Mouse (Mus musculus) embryonic facial prominence, embryonic 10.5 days (tissue): ENCODE results near the gene Myo9b. TPM values are rescaled to one million over a fixed set of nuclear protein-coding genes. Genes with fewer than 3 reads are reported as not detected.
"Not testable (repeated sequence)": the region's sequence is repeated elsewhere in the genome, so short reads cannot be mapped to it uniquely, and the experiment has no call there.

Experiments used
- DNase-seq: peaks from one replicate; pipeline ENCODE4 v3.0.0-alpha.2; 2017; ENCODE audit warnings: low spot score
- H3K27ac ChIP-seq: fragments of 300-500 bp; sonication (generic); replicated peaks from 2 replicates; pipeline ENCODE4 v1.5.1; 2016; ENCODE audit warnings: mild to moderate bottlenecking
- H3K27me3 ChIP-seq: fragments of 300-500 bp; sonication (generic); replicated peaks from 2 replicates; pipeline ENCODE4 v1.6.1; 2016; ENCODE audit warnings: low read depth, mild to moderate bottlenecking; ENCODE audit not compliant: poor library complexity, severe bottlenecking
- H3K36me3 ChIP-seq: fragments of 300-500 bp; sonication (generic); replicated peaks from 2 replicates; pipeline ENCODE4 v1.6.1; 2016; ENCODE audit warnings: mild to moderate bottlenecking, moderate library complexity
- H3K4me1 ChIP-seq: fragments of 300-500 bp; sonication (generic); 2 replicates; pipeline ENCODE4 v1.6.1; 2016
- H3K4me3 ChIP-seq: fragments of 300-500 bp; sonication (generic); 2 replicates; pipeline ENCODE4 v1.5.1; 2016; ENCODE audit warnings: mild to moderate bottlenecking, moderate library complexity
- H3K9me3 ChIP-seq: fragments of 300-500 bp; sonication (generic); 2 replicates; pipeline ENCODE4 v1.6.1; 2016; ENCODE audit warnings: mild to moderate bottlenecking
- WGBS: fragments of 180-500 bp; shearing (Covaris S2); methylation state at CpG from one replicate; pipeline ENCODE4 v1.1.7; 2016; 5-methylcytosine and 5-hydroxymethylcytosine counted together
- polyA plus RNA-seq: library from polyadenylated mRNA; unstranded; fragments of >200 nt; fragmentation: Nextera tagmentation; extraction: Ambion mirVana; gene quantifications from 2 replicates; pipeline ENCODE4 v1.2.1, GENCODE M21; 2016

The Myo9b gene
- polyA plus RNA-seq, 1 experiment from 2014 or later: 27.9 TPM

DNA sequence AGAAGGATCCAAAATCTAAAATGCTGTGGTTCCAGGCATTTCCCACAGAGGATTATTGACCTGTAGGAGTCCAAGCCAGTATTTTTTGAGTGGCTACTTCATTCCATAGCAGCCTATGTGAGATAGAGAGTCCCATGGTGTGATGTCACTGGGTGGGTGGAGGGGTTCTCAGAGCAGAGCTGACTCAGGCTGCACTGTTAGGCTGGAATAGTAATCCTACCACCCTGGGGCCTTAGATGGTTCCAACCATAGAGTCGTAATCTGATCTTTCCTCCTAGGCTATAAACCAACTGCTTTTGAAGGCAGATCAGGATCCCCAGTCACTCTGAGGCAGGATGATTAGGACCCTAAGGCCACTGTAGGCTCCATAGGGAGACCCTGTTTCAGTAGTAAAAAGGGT lies 6.9 kb downstream of the Myo9b start:
- 81% methylated on average over 1 of the region's 1 CpGs for WGBS
- H3K36me3 ChIP-seq, DNase-seq, H3K9me3 ChIP-seq, H3K4me1 ChIP-seq, H3K4me3 ChIP-seq, H3K27ac ChIP-seq, H3K27me3 ChIP-seq: not testable (repeated sequence)

DNA sequence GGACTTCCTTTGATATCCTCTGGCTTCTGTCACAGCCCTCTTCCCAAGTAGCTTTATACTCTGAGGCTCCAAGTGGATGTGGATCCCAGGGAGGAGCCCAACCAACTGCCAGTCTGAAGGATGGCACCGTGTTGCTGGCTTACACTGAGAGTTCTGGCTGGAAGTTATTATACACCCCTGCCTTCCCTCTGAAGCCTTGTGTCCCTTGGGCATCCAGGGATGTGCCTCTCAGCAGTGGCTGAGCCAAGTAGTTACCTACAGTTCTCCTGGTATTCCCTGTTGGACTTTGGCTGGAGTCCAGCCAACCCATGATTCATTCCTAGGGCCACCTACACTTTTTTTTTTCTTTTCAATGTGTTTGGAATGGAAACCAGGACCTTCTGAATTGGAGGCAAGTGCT lies 9.2 kb downstream of the Myo9b start:
- DNase-seq, H3K27me3 ChIP-seq, H3K9me3 ChIP-seq, H3K27ac ChIP-seq, H3K4me3 ChIP-seq, H3K36me3 ChIP-seq, H3K4me1 ChIP-seq: not testable (repeated sequence)
- WGBS: 85% methylated on average over 1 of the region's 1 CpGs

DNA sequence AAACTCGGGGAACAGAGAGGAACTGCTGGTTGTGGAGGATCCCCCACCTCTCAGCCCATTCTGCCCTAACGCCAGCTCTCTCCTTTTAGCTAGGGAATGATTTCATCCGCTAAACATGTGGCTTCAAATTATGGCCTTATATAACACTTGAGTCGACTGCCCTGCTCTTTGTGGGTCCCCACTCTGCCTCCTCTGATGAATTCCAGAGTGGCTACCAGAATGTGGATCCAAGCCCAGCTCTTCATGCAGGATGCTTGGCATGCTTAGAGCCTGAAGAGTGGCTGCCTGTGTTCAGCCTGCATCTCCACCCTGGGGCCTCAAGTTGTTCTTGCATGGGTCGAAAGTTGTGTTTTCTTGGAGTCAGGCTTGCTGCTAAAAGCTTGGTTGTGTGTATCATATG lies 10.1 kb downstream of the Myo9b start:
- H3K27ac ChIP-seq: no peak overlapping the region
- H3K36me3 ChIP-seq: peaks cover 4% of the 10 kb centered on the region
- no peaks in the 10 kb centered on the region for H3K9me3 ChIP-seq
- H3K4me1 ChIP-seq: no peaks in the 10 kb centered on the region
- H3K27me3 ChIP-seq: no peaks in the 10 kb centered on the region
- DNase-seq: no peak
- 81% methylated on average over 5 of the region's 5 CpGs for WGBS
- H3K4me3 ChIP-seq: no peak overlapping the region

GRCm38 (mm10) chr8:71286223-71286622 lies 13.7 kb downstream of the Myo9b start:
- not testable (repeated sequence) for H3K27ac ChIP-seq, H3K9me3 ChIP-seq, H3K27me3 ChIP-seq, H3K4me3 ChIP-seq, H3K4me1 ChIP-seq, DNase-seq
- H3K36me3 ChIP-seq: peaks cover 32% of the 10 kb centered on the region
- 92% methylated on average over 2 of the region's 2 CpGs for WGBS

GRCm38 (mm10) chr8:71288441-71288949 lies 16.0 kb downstream of the Myo9b start:
- H3K27me3 ChIP-seq: no peaks in the 10 kb centered on the region
- H3K4me1 ChIP-seq: no peaks in the 10 kb centered on the region
- WGBS: 60% methylated on average over 3 of the region's 3 CpGs
- no peaks in the 10 kb centered on the region for H3K9me3 ChIP-seq
- peaks cover 52% of the 10 kb centered on the region for H3K36me3 ChIP-seq
- no peak overlapping the region for H3K27ac ChIP-seq
- H3K4me3 ChIP-seq: no peak overlapping the region
- DNase-seq: no peak

GRCm38 (mm10) chr8:71289098-71289497 lies 16.6 kb downstream of the Myo9b start:
- H3K9me3 ChIP-seq: no peaks in the 10 kb centered on the region
- WGBS: 90% methylated on average over 7 of the region's 7 CpGs
- no peak overlapping the region for H3K27ac ChIP-seq
- no peak for DNase-seq
- no peaks in the 10 kb centered on the region for H3K4me1 ChIP-seq
- peaks cover 57% of the 10 kb centered on the region for H3K36me3 ChIP-seq
- no peaks in the 10 kb centered on the region for H3K27me3 ChIP-seq
- H3K4me3 ChIP-seq: no peak overlapping the region

GRCm38 (mm10) chr8:71290211-71290610 lies 17.7 kb downstream of the Myo9b start:
- Histone ChIP-seq H3K27ac (no peak overlapping the region), H3K36me3 (peaks cover 68% of the 10 kb centered on the region), H3K27me3 (no peaks in the 10 kb centered on the region), H3K4me3 (no peak overlapping the region), H3K4me1 (no peaks in the 10 kb centered on the region), H3K9me3 (no peaks in the 10 kb centered on the region)
- DNase-seq: no peak
- 94% methylated on average over 21 of the region's 21 CpGs for WGBS

DNA sequence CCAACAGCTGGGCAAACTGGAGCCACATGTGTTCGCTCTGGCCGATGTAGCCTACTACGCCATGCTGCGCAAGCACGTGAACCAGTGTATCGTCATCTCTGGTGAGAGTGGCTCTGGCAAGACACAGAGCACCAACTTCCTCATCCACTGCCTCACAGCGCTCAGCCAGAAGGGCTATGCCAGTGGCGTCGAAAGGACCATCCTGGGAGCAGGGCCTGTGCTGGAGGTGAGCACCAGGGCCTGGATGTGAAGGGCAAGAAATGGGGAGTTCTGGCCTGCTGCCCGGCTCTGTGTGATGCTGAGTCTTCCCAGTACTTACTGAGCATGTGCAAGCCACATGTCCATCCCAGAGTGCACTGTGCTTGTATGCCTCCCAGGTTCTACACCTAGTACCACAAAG lies 18.4 kb downstream of the Myo9b start:
- Histone ChIP-seq H3K9me3 (no peaks in the 10 kb centered on the region), H3K4me3 (no peak overlapping the region), H3K27me3 (no peaks in the 10 kb centered on the region), H3K27ac (no peak overlapping the region), H3K36me3 (peaks cover 72% of the 10 kb centered on the region), H3K4me1 (no peaks in the 10 kb centered on the region)
- 97% methylated on average over 10 of the region's 10 CpGs for WGBS
- DNase-seq: no peak

- H3K9me3 ChIP-seq: no peaks in the 10 kb centered on the region
- no peak overlapping the region for H3K27ac ChIP-seq
- WGBS: 95% methylated on average over 6 of the region's 6 CpGs
- no peak overlapping the region for H3K4me3 ChIP-seq
- no peaks in the 10 kb centered on the region for H3K27me3 ChIP-seq
- no peaks in the 10 kb centered on the region for H3K4me1 ChIP-seq
- DNase-seq: no peak
- H3K36me3 ChIP-seq: peaks cover 76% of the 10 kb centered on the region
Measured at GRCm38 (mm10) chr8:71291351-71291750, 18.8 kb downstream of the Myo9b start.

GRCm38 (mm10) chr8:71293930-71294329 lies 21.4 kb downstream of the Myo9b start:
- not testable (repeated sequence) for DNase-seq, H3K27me3 ChIP-seq, H3K27ac ChIP-seq, H3K4me1 ChIP-seq, H3K9me3 ChIP-seq, H3K4me3 ChIP-seq
- peaks cover 91% of the 10 kb centered on the region for H3K36me3 ChIP-seq
- WGBS: 87% methylated on average over 3 of the region's 3 CpGs

- Histone ChIP-seq H3K27ac (no peak overlapping the region), H3K27me3 (no peaks in the 10 kb centered on the region), H3K4me3 (no peak overlapping the region), H3K9me3 (no peaks in the 10 kb centered on the region), H3K4me1 (no peaks in the 10 kb centered on the region), H3K36me3 (peaks cover 77% of the 10 kb centered on the region)
- whole genome bisulfite sequencing: 92% methylated on average over 2 of the region's 2 CpGs
- DNase-seq: no peak
Measured at GRCm38 (mm10) chr8:71296188-71296621, 23.7 kb downstream of the Myo9b start.

GRCm38 (mm10) chr8:71296784-71297183 lies 24.3 kb downstream of the Myo9b start:
- WGBS: 93% methylated on average over 2 of the region's 2 CpGs
- H3K36me3 ChIP-seq: peaks cover 74% of the 10 kb centered on the region
- no peak overlapping the region for H3K27ac ChIP-seq
- H3K27me3 ChIP-seq: no peaks in the 10 kb centered on the region
- no peaks in the 10 kb centered on the region for H3K9me3 ChIP-seq
- H3K4me3 ChIP-seq: no peak overlapping the region
- no peaks in the 10 kb centered on the region for H3K4me1 ChIP-seq
- no peak for DNase-seq

DNA sequence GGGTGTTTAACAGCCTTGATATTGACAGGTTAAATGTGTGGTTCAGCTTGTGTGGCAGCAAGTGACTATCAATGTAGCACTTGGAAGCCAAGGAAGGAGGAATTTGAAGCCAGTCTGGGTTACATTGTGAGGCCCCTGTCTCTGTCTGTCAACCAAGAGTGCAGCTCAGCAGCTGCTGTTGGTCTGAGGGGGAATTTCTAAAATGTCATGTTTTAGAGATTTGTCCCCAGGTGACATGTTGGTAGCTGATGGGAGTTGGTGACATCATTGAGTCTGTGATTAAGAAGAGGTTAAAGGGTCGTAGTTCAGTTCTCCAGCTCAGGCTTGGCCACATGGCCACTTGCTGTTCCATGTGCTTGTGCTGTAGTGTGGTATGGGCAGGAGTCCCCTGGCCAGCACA lies 24.9 kb downstream of the Myo9b start:
- 84% methylated on average over 1 of the region's 1 CpGs for WGBS

GRCm38 (mm10) chr8:71299716-71300115 lies 27.2 kb downstream of the Myo9b start:
- DNase-seq: no peak
- H3K36me3 ChIP-seq: peaks cover 74% of the 10 kb centered on the region
- no peak overlapping the region for H3K27ac ChIP-seq
- WGBS: 93% methylated on average over 3 of the region's 3 CpGs
- no peaks in the 10 kb centered on the region for H3K27me3 ChIP-seq
- no peak overlapping the region for H3K4me3 ChIP-seq
- no peaks in the 10 kb centered on the region for H3K4me1 ChIP-seq
- H3K9me3 ChIP-seq: peaks cover 12% of the 10 kb centered on the region; the same call in 1 of the 2 replicates

More for the DNA sequence above, 24.9 kb downstream of the Myo9b start:
- H3K27ac ChIP-seq: no peak overlapping the region
- H3K9me3 ChIP-seq: 0 out of 2 replicates have a peak, but pooled peaks cover 1% of the 10 kb centered on the region
- no peak for DNase-seq
- no peak overlapping the region for H3K4me3 ChIP-seq
- peaks cover 76% of the 10 kb centered on the region for H3K36me3 ChIP-seq
- no peaks in the 10 kb centered on the region for H3K4me1 ChIP-seq
- H3K27me3 ChIP-seq: no peaks in the 10 kb centered on the region
